Mouse (Mus musculus) CH12.LX (cell line): ENCODE measurements around the gene Frs2. TPM values are rescaled to one million over a fixed set of nuclear protein-coding genes. Genes with fewer than 3 reads are reported as not detected.

Source experiments
- DNase-seq: peaks from one replicate; pipeline ENCODE4 v3.0.0-alpha.2; 2013; ENCODE audit errors: extremely low read depth
- H3K27ac ChIP-seq: 2 replicates; pipeline ENCODE4 v1.5.1; 2012; ENCODE audit warnings: low read depth, mild to moderate bottlenecking, control low read depth, moderate library complexity; ENCODE audit not compliant: insufficient read depth
- H3K27me3 ChIP-seq: replicated peaks from 2 replicates; pipeline ENCODE3; 2012; ENCODE audit warnings: inconsistent platforms
- H3K36me3 ChIP-seq, 2 experiments: replicated peaks in 1 of 2; 2 replicates each; pipeline versions ENCODE3 to v1.6.1; 2012; ENCODE audit warnings: inconsistent platforms in 1 of 2, low read length in 1 of 2, mild to moderate bottlenecking in 1 of 2, mixed read lengths in 1 of 2, moderate library complexity in 1 of 2; ENCODE audit not compliant: control insufficient read depth in 1 of 2, insufficient read depth in 1 of 2
- H3K4me1 ChIP-seq, 2 experiments: 2 replicates each; pipeline ENCODE4 v1.6.1; 2012; ENCODE audit warnings: inconsistent platforms in 1 of 2, moderate library complexity in 1 of 2; ENCODE audit not compliant: insufficient read depth in 2 of 2, control insufficient read depth in 1 of 2
- H3K4me2 ChIP-seq: 2 replicates; pipeline ENCODE4 v1.6.1; 2012; ENCODE audit warnings: low read depth, mild to moderate bottlenecking, control low read depth; ENCODE audit not compliant: poor library complexity, insufficient read depth, severe bottlenecking
- H3K4me3 ChIP-seq, 3 experiments: fragments of 150-350 bp in 1 of 3; sonication (generic) in 1 of 3; replicated peaks in 1 of 3; 2 replicates each; pipeline versions ENCODE3 to v1.5.1; 2011 to 2012; ENCODE audit warnings: low read depth in 2 of 3, low read length in 2 of 3, mild to moderate bottlenecking in 2 of 3, moderate library complexity in 2 of 3, control low read depth in 1 of 3, improper control_type of control experiment in 1 of 3, inconsistent platforms in 1 of 3, mixed read lengths in 1 of 3; ENCODE audit not compliant: poor library complexity in 1 of 3
- H3K79me2 ChIP-seq: replicated peaks from 2 replicates; pipeline ENCODE4 v1.6.1; 2012; ENCODE audit warnings: mild to moderate bottlenecking, moderate library complexity; ENCODE audit not compliant: control insufficient read depth, poor library complexity, insufficient read depth, severe bottlenecking; ENCODE audit errors: extremely low read depth
- H3K9ac ChIP-seq: 2 replicates; pipeline ENCODE4 v1.6.1; 2012; ENCODE audit warnings: low read depth, mild to moderate bottlenecking, control low read depth, moderate library complexity; ENCODE audit not compliant: insufficient read depth
- H3K9me3 ChIP-seq: replicated peaks from 2 replicates; pipeline ENCODE3; 2012; ENCODE audit warnings: low read length, inconsistent platforms, mixed read lengths
- BHLHE40 ChIP-seq: IDR thresholded peaks from 2 replicates; pipeline ENCODE4 v1.6.1; 2011; ENCODE audit warnings: mild to moderate bottlenecking, low read depth, low read length, improper control_type of control experiment
- CHD1 ChIP-seq: IDR thresholded peaks from 2 replicates; pipeline ENCODE4 v1.6.1; 2012; ENCODE audit warnings: low read depth, low read length, improper control_type of control experiment, inconsistent platforms
- CTCF ChIP-seq, 2 experiments: IDR thresholded peaks in 1 of 2; conservative IDR thresholded peaks in 1 of 2; 2 replicates each; pipeline ENCODE4 v1.5.1; 2011 to 2012; ENCODE audit warnings: low read depth in 2 of 2, low read length in 2 of 2, improper control_type of control experiment in 1 of 2, inconsistent platforms in 1 of 2, mild to moderate bottlenecking in 1 of 2, moderate library complexity in 1 of 2
- GABPA ChIP-seq: IDR thresholded peaks from 2 replicates; pipeline ENCODE4 v1.6.1; 2012; ENCODE audit warnings: low read depth, low read length, improper control_type of control experiment, inconsistent platforms; ENCODE audit not compliant: insufficient replicate concordance
- JUN ChIP-seq: IDR thresholded peaks from 2 replicates; pipeline ENCODE4 v1.6.1; 2011; ENCODE audit warnings: low read depth, mild to moderate bottlenecking, low read length, improper control_type of control experiment, moderate library complexity; ENCODE audit not compliant: insufficient read depth
- JUND ChIP-seq: conservative IDR thresholded peaks from 2 replicates; pipeline ENCODE4 v1.6.1; 2011; ENCODE audit warnings: low read depth, low read length, improper control_type of control experiment
- KAT2A ChIP-seq: IDR thresholded peaks from 2 replicates; pipeline ENCODE4 v1.6.1; 2012; ENCODE audit warnings: low read length, improper control_type of control experiment, inconsistent platforms; ENCODE audit not compliant: insufficient replicate concordance
- MAFK ChIP-seq: IDR thresholded peaks from 2 replicates; pipeline ENCODE4 v1.6.1; 2011; ENCODE audit warnings: low read length, improper control_type of control experiment; ENCODE audit not compliant: insufficient replicate concordance
- MAZ ChIP-seq: IDR thresholded peaks from 2 replicates; pipeline ENCODE4 v1.6.1; 2012; ENCODE audit warnings: low read depth, mild to moderate bottlenecking, inconsistent platforms, low read length, improper control_type of control experiment, moderate library complexity
- MEF2A ChIP-seq: IDR thresholded peaks from 2 replicates; pipeline ENCODE4 v1.6.1; 2014; ENCODE audit warnings: low read depth, mild to moderate bottlenecking, inconsistent platforms, low read length, improper control_type of control experiment, borderline replicate concordance
- PAX5 ChIP-seq: IDR thresholded peaks from 2 replicates; pipeline ENCODE4 v1.6.1; 2012; ENCODE audit warnings: low read length, inconsistent platforms, mixed read lengths
- RCOR1 ChIP-seq: conservative IDR thresholded peaks from 2 replicates; pipeline ENCODE4 v1.6.1; 2012; ENCODE audit warnings: low read depth, mild to moderate bottlenecking, inconsistent platforms, low read length, improper control_type of control experiment
- TBP ChIP-seq: conservative IDR thresholded peaks from 2 replicates; pipeline ENCODE4 v1.6.1; 2011; ENCODE audit warnings: low read depth, low read length, improper control_type of control experiment
- TCF12 ChIP-seq: IDR thresholded peaks from 2 replicates; pipeline ENCODE4 v1.6.1; 2014; ENCODE audit warnings: low read depth, mild to moderate bottlenecking, inconsistent platforms, low read length, improper control_type of control experiment
- USF2 ChIP-seq: conservative IDR thresholded peaks from 2 replicates; pipeline ENCODE4 v1.6.1; 2011; ENCODE audit warnings: low read depth, low read length, improper control_type of control experiment
- ZMIZ1 ChIP-seq: IDR thresholded peaks from 2 replicates; pipeline ENCODE4 v1.6.1; 2012; ENCODE audit warnings: low read depth, mild to moderate bottlenecking, inconsistent platforms, low read length, improper control_type of control experiment
- ZNF384 ChIP-seq: IDR thresholded peaks from 2 replicates; pipeline ENCODE4 v1.6.1; 2012; ENCODE audit warnings: low read depth, low read length, improper control_type of control experiment, inconsistent platforms
- dilution Hi-C: fragments of 300-500 bp; cut with MboI; formaldehyde crosslinking; loops from 2 replicates; pipeline ENCODE4 v1.14.3; 2020; ENCODE audit warnings: low sequenced_read_pairs; ENCODE audit not compliant: extremely low pct_unique_long_range_greater_than_20kb, extremely low pct_ligation_motif_present
- in situ Hi-C: fragments of 300-500 bp; cut with MboI; formaldehyde crosslinking; loops from 3 replicates; pipeline ENCODE4 v1.14.3; 2019; ENCODE audit warnings: low sequenced_read_pairs, low pct_ligation_motif_present, low pct_unique_long_range_greater_than_20kb, mixed read lengths
- polyA plus RNA-seq: library from polyadenylated mRNA; unstranded; fragments of >175 nt; gene quantifications from 2 replicates; pipeline ENCODE4 v1.2.1, GENCODE M21; 2012; ENCODE audit warnings: low read depth; ENCODE audit not compliant: insufficient read length
- total RNA-seq, 2 experiments: library from RNA; depleted of rRNA; stranded (reverse); fragments of 300-350 nt in 1 of 2; fragments of >200 nt in 1 of 2; gene quantifications; 2 replicates each; pipeline ENCODE4 v1.2.3; 2012 to 2014

Gene Frs2
- total and polyA plus RNA-seq, 3 experiments = 4.3 to 10.4 (median 5.6) TPM

DNA sequence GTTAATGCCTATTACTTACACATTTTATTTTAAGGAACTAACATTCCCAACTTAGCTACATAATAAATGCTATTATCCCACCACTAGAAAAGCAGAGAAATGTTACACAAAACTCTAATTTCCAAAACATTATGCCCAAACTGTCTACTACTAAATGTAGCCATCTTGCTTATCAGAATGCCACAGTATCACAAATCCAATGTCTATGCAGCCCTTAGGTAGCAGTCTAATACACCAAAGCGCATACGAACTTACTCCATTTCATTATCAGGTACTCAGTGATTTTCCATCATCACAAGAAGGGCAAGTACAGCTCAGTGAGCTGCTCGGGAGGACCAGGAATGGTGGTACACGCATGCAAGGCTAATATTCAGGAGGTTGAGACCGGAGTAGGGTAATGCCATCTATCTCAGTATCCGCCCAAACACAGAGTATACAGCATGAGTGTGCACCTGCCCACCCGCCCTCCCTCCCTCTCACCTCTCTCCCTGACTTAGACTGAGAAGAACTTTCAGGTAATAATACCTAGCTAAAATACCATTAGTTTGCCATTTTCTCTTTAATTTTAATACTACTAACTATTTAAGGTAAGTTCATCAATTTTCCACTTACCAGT lies 28.2 kb downstream of the Frs2 start:
- in situ Hi-C loops = no loop called here
- TF ChIP-seq TCF12 (no peak), RCOR1 (no peak)

DNA sequence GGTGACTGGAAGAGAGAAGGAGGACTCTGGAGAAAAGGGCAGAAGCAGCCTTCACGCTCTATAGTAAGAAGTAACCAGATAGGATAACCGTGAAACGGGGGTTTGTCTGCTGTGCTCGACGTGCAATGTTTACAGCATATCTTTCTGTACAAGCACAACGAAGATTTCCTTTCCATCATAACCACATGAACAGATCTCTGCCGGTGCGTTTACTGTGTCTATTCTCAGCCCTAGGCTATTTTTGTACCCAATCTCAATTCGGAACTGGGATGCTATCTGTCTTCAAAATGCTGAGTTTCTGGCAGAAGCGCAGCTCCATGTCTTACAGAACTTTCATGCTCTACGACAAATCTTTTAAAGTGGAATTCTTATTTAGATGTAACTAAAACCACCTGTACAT lies 28.8 kb downstream of the Frs2 start:
- Histone ChIP-seq H3K36me3 (peaks cover 3 to 14% of the 10 kb centered on the region in 2 experiments), H3K79me2 (peaks cover 5% of the 10 kb centered on the region), H3K9ac (no peak overlapping the region), H3K4me2 (no peak overlapping the region), H3K4me3 (no peak overlapping the region), H3K9me3 (no peaks in the 10 kb centered on the region), H3K4me1 (peaks cover under 1 to 21% of the 10 kb centered on the region in 2 experiments; a peak in 3 of 4 replicates), H3K27ac (no peak overlapping the region), H3K27me3 (no peaks in the 10 kb centered on the region)
- in situ Hi-C loops (no loop called here), dilution Hi-C loops (no loop called here)
- TF ChIP-seq KAT2A = no peak
- no peak for TF ChIP-seq CTCF (conservative IDR thresholded peaks at IDR 0.05 in 1 of 2, IDR thresholded peaks at IDR 0.05 in 1 of 2; ENCODE audit: low read depth in 2 of 2, low read length in 2 of 2)
- no peak for TF ChIP-seq PAX5
- no peak for TF ChIP-seq MEF2A
- no peak for TF ChIP-seq BHLHE40
- no peak for TF ChIP-seq JUN
- TF ChIP-seq MAFK = no peak
- TF ChIP-seq CHD1 = no peak
- no peak for TF ChIP-seq GABPA
- TF ChIP-seq MAZ = no peak
- no peak for TF ChIP-seq ZNF384
- no peak for TF ChIP-seq USF2
- no peak for TF ChIP-seq ZMIZ1
- no peak for TF ChIP-seq TBP
- TF ChIP-seq TCF12 = no peak
- no peak for TF ChIP-seq JUND
- DNase-seq = no peak

More for the DNA sequence above, 28.2 kb downstream of the Frs2 start:
- Histone ChIP-seq H3K27ac (no peak overlapping the region), H3K9ac (no peak overlapping the region), H3K4me1 (peaks cover 3 to 19% of the 10 kb centered on the region in 2 experiments; a peak in 3 of 4 replicates), H3K36me3 (peaks cover 3 to 15% of the 10 kb centered on the region in 2 experiments), H3K9me3 (no peaks in the 10 kb centered on the region), H3K4me2 (no peak overlapping the region), H3K79me2 (peaks cover 5% of the 10 kb centered on the region), H3K27me3 (no peaks in the 10 kb centered on the region), H3K4me3 (no peak overlapping the region)
- DNase-seq = no peak
- dilution Hi-C loops = no loop called here
